Mouse (Mus musculus) induced T-regulatory cell, adult 2 months (primary cell): ENCODE results near the gene Hist1h2ad.
"Not testable (repeated sequence)": the region's sequence is repeated elsewhere in the genome, so short reads cannot be mapped to it uniquely, and the experiment has no call there.

ENCODE experiments used
- DNase-seq: peaks from one replicate; pipeline ENCODE4 v3.0.0-alpha.2; 2012; ENCODE audit warnings: low read depth

The Hist1h2ad gene

DNA sequence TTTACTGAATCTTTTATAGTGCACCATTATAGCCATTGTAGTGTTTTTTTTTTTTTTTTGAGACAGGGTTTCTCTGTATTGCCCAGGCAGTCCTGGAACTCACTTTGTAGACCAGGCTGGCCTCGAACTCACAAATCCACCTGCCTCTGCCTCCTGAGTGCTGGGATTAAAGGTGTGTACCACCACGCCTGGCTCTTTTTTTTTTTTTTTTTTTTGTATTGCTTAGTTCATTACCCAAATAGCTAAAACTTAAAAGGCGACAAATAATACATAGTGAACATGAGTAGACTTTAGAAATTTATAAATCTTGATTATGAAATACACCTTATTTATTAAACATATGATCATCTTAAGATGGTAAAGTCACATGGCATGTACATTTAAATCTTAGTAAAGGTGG, 32.7 kb upstream of the Hist1h2ad start:
- no peak for DNase-seq

DNA sequence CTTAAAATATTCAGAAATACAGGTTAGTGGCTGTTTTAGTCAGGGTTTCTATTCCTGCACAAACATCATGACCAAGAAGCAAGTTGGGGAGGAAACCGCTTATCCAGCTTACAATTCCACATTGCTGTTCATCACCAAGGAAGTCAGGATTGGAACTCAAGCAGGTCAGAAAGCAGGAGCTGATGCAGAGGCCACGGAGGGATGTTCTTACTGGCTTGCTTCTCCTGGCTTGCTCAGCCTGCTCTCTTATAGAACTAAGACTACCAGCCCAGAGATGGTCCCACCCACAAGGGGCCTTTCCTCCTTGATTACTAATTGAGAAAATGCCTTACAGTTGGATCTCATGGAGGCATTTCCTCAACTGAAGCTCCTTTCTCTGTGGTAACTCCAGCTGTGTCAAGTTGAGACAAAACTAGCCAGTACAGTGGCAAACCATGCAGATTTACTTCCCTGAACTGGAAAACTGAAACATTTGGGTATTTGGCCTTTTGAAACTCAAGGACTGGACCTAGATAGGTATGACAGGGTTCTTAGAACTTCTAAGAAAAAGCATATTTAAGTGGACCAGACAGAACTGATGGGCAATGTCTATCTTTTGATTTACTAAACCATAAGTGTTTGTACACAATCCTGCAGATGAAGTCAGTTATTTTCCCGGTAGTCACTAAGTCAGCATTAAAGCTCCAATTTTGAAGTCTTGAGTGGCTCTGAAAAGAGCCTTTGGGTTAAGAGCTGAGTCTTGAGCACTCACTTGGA, 31.8 kb upstream of the Hist1h2ad start:
- peak; percentile 62 for DNase-seq

DNA sequence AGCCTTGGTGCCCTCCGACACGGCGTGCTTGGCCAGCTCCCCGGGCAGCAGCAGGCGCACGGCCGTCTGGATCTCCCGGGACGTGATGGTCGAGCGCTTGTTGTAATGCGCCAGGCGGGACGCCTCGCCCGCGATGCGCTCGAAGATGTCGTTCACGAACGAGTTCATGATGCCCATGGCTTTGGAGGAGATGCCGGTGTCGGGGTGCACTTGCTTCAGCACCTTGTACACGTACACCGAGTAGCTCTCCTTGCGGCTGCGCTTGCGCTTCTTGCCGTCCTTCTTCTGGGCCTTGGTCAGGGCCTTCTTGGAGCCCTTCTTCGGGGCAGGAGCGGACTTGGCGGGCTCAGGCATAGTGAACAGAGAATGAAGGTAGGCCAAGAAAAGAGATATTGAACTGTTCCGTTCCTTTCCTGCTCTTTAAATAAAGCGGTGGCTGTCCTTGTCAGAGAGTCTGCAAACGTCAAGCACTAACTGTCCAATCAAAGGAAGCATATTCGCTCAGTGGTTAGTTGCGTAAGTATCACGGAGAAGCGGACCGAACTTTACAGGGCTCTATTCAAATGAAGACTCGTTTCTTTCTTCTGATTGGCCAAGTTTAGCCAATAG, 31.1 kb upstream of the Hist1h2ad start, which contains the start of gene Hist1h2bh:
Hist1h2bh (minus strand) TSS at position 394 of the 609 bp plus-strand sequence.
- peak; percentile 96 for DNase-seq

DNA sequence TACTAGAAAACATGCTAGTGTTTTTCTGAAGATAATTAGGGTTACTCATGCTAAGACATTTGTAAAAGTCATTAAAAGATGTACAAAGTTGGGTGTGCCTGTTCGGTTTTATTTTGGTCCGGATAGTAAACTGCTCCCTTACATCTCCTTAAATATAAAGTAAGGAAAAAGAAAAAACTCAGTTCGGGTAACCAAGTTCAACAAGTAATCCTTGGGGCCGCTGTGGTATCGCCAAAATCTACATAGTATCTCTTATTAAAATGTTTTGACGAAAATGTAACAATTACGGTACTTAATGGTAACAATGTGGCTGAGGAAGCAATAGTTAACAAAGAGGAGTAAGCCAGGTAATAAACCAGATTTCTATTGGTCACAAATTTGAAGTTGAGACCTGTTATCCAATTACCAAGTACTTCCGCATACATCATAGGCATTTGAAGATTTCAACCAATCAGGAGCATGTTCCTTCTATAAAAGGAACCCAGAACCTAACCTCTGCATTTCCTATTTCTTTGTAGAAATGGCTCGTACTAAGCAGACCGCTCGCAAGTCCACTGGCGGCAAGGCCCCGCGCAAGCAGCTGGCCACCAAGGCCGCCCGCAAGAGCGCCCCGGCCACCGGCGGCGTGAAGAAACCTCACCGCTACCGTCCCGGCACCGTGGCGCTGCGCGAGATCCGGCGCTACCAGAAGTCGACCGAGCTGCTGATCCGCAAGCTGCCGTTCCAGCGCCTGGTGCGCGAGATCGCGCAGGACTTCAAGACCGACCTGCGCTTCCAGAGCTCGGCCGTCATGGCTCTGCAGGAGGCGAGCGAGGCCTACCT, 30.0 kb upstream of the Hist1h2ad start, which contains the start of gene Hist1h3f:
Hist1h3f (plus strand) TSS at position 88 of the 822 bp plus-strand sequence.
- peak; percentile 97 for DNase-seq

DNA sequence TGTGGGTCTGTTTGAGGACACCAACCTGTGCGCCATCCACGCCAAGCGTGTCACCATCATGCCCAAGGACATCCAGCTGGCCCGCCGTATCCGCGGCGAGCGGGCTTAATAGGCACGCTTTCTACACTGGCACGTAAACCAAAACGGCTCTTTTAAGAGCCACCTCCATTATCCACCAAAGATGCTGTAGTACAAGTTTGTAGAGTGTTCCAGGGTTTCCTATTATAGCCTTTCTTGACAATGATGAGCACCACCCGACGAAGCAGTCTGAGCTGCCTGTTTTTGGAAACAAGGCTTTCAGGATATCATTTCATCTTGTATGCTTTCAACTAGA, 29.4 kb upstream of the Hist1h2ad start:
- peak; percentile 57 for DNase-seq

DNA sequence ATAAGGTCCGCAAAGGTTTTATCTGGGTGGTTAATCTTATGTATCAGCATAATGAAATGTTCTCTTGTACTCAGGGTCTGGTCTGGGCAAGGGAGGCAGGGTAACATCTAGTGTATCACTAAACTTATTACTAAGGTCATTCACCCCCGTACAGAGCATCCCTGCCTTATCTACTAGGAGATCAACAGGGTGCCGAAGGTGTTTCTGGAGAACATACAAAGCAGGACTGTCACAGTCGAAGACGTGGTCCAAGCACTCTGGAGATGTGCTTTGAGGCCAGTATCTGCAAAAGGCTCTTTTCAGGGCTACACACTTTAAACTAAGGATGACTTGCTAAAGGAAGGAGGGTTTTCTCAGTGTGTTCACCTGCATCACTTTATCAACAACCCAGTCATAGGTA, 27.5 kb upstream of the Hist1h2ad start:
- no peak for DNase-seq

DNA sequence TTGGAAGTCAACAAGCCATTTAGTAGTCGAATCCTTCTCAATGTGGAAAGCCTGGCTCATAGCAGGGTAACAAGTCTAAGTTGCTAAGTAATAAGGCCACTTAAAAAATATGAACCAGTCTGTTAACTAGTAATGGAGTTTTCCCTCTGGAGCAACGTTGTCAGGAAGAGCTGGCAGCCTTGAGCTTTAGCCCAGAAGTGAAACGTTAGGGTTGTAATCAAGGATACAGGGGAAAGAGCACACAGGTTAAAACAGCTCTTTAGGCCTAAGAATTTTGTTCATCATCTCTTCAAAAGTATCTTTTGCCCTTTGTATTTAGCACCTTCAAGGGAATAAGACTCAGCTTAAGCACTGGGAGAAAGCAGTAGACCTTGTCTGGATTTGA, 23.4 kb upstream of the Hist1h2ad start:
- no peak for DNase-seq

DNA sequence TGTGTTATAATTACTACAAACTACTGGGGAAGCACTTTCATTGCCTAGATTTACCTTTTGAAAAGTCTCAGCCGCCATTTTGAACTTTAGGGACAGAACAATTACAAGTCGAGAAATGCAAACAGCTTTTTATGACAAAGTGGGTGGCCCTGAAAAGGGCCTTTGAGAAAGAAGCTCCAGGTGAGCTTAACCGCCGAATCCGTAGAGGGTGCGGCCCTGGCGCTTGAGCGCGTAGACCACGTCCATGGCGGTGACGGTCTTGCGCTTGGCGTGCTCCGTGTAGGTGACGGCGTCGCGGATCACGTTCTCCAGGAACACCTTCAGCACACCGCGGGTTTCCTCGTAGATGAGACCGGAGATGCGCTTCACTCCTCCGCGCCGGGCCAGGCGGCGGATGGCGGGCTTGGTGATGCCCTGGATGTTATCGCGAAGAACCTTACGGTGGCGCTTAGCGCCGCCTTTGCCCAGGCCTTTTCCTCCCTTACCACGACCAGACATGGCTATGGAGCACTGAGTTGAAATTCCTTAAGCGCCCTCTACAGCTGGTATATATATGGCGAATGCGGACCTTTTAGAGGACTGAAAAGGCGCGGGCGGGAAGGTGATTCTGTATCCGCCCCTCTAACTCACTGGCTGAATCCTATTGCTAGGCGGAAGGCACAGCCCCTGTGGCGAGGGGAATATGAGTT, 22.9 kb upstream of the Hist1h2ad start, which contains the start of gene Hist1h4f:
Hist1h4f (minus strand) TSS at position 503 of the 689 bp plus-strand sequence.
- peak; percentile 93 for DNase-seq

DNA sequence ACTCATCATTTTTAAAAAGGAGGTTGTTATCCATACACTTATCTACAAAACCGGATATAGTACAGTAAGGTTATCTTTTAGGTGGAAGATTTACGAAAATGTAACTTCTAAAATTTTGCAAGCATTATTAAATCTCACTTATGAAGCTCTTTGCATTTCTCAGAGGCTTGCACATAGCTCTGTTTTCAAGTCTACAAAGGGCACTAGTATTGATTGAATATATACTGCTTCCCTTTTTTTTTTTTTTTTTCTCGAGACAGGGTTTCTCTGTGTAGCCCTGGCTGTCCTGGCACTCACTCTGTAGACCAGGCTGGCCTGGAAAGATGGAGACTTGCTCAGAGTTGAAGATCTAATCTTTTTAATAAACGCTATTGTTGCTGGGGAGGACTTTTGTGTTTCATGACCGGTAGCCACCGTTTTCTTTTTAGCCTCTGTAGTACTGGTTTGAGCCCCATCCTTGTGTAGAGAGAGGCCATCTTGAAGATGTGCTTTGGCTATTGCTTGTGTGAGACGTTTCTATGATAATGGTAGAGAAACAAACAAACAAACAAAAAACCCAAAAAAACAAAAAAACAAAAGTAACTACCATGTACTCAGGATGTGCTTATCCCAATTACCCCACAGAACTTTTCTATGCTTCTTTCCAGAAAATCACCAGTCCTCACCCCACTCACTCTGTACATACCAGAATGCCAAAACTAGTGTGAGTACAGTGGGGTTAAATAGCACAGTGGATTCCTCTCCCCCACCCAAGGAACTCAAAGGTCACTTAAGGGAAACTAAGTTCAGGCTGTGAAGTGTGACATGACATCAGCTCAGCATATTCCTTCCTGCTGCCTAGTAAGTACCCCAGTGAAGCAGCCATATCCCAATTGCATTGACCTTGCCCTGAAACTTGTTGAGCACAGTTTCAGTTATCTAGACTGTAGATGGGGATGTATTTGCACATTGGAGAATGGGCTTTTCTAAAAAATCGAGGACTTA, 22.0 kb upstream of the Hist1h2ad start:
- DNase-seq: peak; percentile 41

DNA sequence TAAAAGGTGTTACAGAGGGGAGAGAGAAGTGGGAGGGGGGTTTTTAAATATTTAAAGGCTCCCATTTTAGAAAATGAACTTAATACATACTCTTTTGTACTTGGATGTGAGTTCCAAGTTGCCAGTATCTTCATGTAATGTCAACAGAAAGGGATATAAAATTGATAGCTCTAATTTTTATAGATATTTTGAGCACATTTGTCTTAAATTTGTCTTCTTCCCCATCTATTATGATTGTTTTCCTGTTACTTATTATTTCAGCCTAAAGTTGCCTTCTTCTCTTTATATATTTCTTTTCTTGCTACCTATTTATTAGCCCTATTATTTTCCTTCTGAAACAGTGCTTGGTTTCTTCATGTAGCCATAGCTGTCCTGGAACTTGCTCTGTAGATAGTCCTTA, 21.2 kb upstream of the Hist1h2ad start, which contains the start of gene Hist1h1d:
Hist1h1d (plus strand) TSS at position 301 of the 400 bp plus-strand sequence.
- DNase-seq: no peak

DNA sequence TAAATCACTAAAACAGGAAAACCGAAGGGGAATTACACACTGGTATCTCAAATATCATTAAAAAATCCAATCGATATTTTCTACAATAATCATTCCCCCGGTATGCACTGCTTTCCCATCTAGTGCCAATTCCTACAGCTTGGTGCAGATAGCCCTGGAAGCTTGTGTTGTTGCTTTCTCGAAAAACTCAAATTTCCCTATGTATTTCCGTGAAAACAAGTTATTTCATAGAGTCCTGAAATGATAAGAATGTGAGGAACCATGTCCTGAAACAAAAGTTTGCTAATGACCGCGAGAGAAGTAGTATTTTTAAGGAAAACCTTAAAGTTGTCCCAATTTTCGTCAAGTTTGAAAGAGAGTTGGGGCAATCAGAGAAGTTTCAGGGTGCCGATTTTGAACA, 19.8 kb upstream of the Hist1h2ad start:
- DNase-seq: no peak

DNA sequence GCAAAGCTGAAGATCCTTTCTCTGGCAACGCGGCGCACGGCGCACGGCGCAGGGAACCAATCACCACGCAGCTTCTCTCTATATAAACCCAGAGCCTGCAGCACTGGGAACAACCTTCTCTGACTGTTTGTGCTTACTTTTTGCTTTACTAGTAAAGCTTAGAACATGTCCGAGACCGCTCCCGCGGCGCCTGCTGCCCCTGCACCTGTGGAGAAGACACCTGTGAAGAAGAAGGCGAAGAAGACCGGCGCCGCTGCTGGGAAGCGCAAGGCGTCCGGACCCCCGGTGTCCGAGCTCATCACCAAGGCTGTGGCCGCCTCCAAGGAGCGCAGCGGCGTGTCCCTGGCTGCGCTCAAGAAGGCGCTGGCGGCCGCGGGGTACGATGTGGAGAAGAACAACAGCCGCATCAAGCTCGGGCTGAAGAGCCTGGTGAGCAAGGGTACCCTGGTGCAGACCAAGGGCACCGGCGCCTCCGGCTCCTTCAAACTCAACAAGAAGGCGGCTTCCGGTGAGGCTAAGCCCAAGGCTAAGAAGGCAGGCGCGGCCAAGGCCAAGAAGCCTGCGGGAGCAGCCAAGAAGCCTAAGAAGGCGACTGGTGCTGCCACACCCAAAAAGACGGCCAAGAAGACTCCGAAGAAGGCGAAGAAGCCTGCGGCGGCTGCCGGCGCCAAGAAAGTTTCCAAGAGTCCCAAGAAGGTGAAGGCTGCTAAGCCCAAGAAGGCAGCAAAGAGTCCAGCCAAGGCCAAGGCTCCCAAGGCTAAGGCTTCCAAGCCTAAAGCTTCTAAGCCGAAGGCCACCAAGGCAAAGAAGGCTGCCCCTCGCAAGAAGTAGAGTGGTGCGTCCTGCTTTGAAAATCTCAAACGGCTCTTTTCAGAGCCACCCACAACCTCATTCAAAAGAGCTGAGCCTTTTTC, 19.0 kb upstream of the Hist1h2ad start:
- DNase-seq: peak; percentile 88

DNA sequence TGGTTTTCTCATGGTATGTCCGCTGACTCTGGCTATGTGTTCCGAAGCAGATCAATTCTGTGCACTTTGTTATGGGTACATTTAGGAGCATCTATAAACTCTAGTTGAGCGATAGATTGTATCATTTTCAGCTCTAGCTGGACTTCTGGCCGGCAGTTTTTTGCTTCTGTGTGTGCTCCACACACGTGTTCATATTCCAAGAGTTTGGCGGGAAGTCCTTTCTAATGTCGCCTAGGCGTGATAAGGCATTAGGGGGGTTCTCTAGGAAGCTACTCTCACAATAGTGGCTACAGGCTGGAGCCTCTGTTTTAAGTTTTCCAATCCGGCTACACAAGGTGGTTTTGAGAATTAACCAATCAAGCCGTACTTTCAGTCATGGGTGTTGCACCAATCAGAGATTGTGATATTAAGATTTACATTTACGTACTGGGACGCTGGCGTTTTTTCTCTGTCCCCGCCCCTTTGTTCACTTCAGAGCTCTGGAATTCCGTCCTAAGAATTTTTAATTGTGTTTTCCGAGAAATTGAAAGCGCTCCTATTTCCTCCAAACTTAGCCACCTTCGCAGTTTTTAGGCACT, 18.3 kb upstream of the Hist1h2ad start:
- DNase-seq: peak; percentile 91

DNA sequence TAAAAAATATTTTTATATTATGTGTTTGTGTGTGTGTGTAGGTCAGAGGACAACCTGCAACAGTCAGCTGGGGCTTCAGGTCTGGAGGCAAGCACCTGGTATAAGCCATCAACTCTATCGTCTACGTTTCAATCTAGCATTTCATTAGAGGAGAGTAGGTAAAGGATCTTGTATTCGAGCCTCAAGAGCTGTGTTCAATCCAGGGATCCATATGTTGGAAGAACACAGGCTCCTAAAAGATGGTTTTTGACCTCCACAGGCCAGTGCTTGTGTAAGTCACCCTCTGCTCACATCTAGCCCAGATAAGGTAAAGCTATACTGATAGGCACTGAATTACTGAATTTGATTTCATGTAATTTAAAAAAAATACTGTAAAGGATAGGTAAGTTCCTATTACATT, 17.3 kb upstream of the Hist1h2ad start:
- DNase-seq: no peak

DNA sequence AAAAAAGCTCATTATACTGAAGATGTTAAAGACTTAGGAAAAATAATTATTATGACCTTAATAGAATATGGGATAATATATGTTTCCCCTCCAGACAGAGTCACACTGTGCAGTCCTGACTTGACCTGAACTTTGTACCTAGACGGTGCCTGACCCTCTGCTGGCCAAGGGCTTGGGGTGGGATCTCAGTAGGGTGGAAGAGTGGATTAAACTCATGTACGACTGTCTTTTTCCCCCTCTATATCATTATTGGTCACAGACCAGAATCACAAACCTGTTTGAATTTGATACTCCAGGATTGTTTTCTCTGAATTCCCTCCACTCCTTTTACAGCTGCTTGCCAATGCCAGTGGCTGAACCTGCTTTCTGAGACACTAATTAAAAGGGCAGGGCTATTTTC, 13.5 kb upstream of the Hist1h2ad start:
- not testable (repeated sequence) for DNase-seq

DNA sequence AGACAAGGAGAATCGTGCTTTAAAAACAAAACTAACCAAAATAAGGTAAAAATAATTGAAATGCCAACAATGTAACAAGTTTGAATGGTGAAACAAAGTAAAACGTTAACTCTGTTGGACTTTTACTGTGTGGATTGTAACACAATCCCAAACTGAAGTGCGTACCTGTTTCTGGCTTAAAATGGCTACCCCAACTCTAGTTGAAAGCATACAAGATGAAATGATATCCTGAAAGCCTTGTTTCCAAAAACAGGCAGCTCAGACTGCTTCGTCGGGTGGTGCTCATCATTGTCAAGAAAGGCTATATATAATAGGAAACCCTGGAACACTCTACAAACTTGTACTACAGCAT, 12.7 kb upstream of the Hist1h2ad start:
- DNase-seq: not testable (repeated sequence)

DNA sequence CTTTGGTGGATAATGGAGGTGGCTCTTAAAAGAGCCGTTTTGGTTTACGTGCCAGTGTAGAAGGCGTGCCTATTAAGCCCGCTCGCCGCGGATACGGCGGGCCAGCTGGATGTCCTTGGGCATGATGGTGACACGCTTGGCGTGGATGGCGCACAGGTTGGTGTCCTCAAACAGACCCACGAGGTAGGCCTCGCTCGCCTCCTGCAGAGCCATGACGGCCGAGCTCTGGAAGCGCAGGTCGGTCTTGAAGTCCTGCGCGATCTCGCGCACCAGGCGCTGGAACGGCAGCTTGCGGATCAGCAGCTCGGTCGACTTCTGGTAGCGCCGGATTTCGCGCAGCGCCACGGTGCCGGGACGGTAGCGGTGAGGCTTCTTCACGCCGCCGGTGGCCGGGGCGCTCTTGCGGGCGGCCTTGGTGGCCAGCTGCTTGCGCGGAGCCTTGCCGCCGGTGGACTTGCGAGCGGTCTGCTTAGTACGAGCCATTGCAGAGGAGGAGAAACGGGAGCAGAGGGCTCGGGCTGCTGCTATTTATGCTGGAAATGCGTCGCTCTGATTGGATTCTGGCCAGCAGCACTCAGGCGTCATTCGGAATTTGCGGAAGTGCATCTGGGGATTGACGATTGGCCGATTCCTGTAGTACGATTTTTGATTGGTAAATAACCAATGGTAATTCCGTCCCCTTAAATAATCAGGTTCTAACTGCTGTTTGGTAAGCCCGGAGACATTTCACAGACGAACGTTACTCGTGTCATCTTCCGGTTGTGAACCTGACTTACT, 12.1 kb upstream of the Hist1h2ad start, which contains the start of gene Hist1h3e:
Hist1h3e (minus strand) TSS at position 487 of the 777 bp plus-strand sequence.
- DNase-seq: peak; percentile 97

DNA sequence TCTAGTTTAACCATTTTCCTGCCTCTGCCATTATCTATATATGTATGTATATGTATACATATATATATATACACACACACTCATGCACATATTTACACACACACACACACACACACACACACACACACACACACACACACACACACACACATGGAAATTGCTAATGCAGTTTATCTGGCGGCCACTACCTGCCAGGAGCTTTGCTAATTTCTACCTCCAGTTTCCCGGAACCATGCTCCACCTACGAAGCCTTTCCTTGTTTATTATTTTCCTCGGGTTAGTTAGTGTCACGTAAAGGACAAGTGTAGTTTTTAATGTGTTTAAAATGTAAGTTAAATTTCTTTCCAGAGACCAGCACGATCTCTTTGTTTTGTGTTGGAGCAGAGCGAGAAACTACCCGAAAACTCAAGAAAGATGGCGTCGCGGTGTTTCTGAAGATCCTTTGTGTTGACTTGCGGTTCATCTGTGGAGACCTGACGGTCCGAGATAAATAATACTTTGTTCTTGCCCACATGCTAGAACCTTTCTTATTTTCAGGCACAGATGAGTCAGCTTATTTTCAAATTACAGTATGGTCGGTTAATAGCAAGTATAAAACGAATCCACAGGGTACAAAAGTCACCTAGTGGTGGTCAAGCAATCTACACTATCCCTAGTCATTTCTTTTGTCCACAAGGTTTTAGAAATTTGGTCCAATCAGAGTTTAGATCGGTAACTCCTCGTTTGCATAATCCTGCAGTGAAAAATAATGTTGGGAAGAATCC, 11.3 kb upstream of the Hist1h2ad start:
- peak; percentile 81 for DNase-seq
